Mouse (Mus musculus): Measurements from ENCODE around the gene Gigyf1. TPM values are rescaled to one million over a fixed set of nuclear protein-coding genes. Genes with fewer than 3 reads are reported as not detected.
A peak's percentile ranks its signal among the peaks of the same experiment; 100 is the strongest.

Gene Gigyf1
- total RNA-seq, 2 experiments from 2014 or later = 10.8 to 39.2 TPM

DNA sequence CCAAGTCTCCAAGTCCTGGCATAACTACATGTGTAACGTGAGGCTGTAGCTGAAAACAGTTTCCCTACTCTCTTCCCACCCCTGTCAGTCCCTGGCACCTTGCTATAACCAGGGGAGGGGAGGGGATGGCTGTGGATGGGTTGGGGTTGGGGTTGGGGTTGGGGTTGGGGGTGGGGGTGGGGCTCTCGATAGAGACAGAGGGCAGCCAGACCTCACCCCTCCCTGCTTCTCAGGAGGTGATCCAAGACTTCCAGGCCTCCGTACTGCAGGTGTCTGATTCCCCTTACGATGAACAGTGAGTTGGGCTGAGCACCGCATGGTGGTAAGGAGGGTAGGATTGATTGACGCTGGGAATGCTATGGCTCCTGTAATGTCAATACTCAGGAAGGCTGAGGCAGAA lies 47.4 kb downstream of the Gigyf1 start:
- ATAC-seq (replicated peaks; ENCODE audit: low FRiP score, low TSS enrichment, poor library complexity, severe bottlenecking) = no peak

DNA sequence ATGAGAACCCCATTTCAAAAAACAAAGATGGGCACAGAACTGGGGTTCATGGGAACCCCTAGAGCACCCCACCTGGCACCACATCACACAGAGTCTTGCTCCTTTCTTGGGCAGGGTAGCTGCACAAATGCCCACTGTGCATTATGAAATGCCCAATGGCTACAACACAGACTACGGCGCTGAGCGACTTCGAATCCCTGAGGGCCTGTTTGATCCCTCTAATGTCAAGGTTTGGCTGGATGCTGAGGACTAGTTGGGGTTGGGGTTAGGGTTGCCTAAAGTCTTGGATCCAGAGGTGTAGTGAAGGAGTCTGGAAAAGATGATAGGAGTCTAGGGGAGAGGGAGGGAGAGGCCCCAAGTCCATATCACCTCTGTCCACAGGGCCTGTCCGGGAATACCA lies 48.1 kb downstream of the Gigyf1 start:
- no peak for ATAC-seq (replicated peaks; ENCODE audit: low FRiP score, low TSS enrichment, poor library complexity, severe bottlenecking)

DNA sequence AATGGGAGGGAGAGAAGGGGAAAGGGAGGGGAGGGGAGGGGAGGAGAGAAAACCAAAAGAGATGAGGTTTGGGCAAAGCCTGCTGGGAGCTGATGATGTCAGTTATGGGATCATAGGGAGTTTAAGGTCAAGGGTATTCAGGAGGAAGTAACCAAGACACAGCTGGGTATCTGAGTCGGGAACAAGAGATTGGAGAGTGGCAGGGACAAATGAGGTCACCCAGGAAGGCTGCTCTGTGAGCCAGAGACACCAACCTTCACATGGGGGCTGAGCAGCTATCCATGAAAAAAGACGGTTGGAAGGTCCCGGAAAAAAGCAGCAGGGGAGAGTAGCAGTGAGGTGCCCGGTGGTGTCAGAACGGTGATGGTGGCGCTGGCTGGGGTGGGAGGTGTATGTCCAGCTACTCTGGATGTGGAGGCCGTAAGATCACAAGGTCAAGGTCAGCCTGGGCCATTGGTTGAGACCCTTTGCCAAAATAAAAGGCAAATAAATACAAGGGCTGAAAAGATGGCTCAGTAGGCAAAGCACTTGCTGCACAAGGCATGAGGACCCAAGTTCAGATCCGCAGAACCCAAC lies 50.0 kb downstream of the Gigyf1 start:
- ATAC-seq (replicated peaks; ENCODE audit: low FRiP score, low TSS enrichment, poor library complexity, severe bottlenecking) = no peak

DNA sequence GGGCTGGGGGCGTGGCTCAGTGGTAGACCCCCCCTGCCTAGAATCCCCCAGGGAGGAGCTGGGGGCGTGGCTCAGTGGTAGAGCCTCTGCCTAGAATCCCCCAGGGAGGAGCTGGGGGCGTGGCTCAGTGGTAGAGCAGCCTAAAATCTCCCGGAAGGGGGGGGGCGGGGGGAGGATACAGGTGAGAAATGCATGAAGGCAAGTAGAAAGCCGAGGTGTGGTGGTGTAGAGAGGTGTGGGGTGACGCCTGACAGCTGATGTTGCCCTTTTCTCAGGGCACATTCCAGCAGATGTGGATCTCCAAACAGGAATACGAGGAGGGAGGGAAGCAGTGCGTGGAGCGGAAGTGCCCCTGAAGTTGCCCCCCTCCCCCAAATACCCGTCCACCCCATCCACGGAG lies 50.7 kb downstream of the Gigyf1 start:
- no peak for ATAC-seq (replicated peaks; ENCODE audit: low FRiP score, low TSS enrichment, poor library complexity, severe bottlenecking)

DNA sequence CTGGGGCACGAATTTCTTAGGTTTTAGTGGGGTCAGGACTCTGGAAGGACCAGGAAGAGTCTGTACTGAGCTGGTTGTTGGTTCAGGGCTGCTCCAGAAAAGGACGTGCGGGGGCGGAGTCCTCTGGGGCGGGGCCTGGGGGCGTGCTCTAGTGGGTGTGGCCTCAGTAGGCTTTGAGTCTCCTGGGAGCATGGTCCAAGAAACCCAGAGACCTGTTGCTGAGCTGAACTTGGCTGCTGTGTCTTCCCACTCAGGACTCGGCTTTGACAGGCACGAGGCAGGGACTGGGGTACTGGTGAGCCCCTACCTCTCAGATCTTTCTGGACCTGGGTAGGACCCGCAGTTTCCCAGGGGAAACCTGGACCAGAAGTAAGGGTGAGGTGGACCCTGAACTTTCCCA lies 51.3 kb downstream of the Gigyf1 start, which contains the start of gene Tfr2:
Gene Tfr2 (plus strand): TSS at position 176 of the 400 bp plus-strand sequence.
- ATAC-seq (replicated peaks; ENCODE audit: low FRiP score, low TSS enrichment, poor library complexity, severe bottlenecking) = peak; percentile 76

DNA sequence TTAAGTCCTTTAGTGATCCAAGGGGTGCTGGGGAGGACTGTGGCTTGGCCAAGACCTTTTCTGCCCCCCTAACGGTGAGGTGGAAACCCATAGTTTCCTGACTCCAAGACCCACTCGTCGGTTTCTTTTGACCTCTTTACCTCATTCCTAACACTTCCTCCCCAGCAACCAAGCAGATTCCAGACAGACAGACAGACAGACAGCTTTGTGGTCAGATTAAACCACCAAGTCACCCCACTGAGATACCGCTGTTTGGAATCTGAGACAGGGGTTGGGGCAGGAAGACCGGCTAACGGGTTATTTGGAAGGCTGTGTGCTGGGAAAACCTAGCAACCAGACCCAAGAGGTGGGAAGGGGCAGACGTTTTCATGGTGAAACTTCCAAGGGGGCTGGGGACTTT lies 51.8 kb downstream of the Gigyf1 start:
- ATAC-seq (replicated peaks; ENCODE audit: low FRiP score, low TSS enrichment, poor library complexity, severe bottlenecking) = no peak

DNA sequence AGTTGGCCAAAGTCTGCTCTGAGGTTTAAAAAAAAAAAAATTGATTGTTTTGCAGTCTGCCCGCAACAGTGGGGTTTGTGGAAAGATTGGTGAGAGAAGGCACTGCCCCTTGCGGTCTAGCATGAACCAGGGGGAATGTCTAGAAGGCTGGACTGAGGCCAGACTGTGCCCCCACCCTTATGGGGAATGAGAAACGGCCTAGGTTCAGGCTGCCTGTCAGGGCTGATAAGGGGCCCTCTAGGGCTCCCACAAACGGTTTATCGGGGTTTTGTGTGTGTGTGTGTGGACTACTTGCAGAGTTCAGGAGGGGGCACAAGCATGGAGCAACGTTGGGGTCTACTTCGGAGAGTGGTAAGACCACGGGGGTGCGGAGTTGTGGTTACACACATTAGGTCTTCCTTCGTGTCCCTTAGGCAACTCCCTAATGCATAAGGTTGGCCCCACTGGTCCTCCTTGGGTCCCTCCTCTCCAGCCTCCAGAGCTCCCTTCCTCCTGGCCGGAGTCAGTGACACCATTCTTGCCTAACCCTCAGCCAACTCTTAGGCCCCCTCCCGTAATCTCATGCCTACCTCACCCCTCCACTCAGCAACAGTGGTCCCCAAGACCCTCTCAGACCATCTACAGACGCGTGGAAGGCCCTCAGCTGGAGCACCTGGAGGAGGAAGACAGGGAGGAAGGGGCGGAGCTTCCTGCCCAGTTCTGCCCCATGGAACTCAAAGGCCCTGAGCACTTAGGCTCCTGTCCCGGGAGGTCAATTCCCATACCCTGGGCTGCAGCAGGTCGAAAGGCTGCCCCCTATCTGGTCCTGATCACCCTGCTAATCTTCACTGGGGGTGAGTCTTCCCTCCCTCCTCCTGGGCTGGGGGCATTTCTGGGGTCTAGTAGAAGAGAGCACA lies 52.6 kb downstream of the Gigyf1 start:
- peak; percentile 80 for ATAC-seq (replicated peaks; ENCODE audit: low FRiP score, low TSS enrichment, poor library complexity, severe bottlenecking)

DNA sequence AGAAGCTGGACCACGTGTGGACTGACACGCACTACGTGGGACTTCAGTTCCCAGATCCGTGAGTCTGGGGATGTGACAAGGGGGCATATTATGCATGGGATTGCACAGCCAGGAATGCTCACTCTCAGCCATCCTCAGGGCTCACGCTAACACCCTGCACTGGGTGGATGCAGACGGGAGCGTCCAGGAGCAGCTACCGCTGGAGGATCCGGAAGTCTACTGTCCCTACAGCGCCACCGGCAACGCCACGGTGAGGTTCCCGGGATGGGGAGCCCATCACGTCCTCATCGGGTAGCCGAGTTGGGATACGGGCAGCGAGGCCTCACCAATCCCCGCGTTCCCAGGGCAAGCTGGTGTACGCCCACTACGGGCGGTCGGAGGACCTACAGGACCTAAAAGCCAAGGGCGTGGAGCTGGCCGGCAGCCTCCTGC lies 56.1 kb downstream of the Gigyf1 start:
- ATAC-seq (replicated peaks; ENCODE audit: low FRiP score, low TSS enrichment, poor library complexity, severe bottlenecking) = no peak

Other genes starting within 250 kb of the Gigyf1 start
- 20.4 and 22.8 TPM in 2 replicates for gene Ache, start 231.0 kb upstream of the Gigyf1 start, total RNA-seq (2014; fragmentation: Nextera tagmentation)
- gene Ache, start 231.0 kb upstream of the Gigyf1 start, total RNA-seq (2017) = 3.0 and 6.4 TPM in 2 replicates
- 9.0 and 11.4 TPM in 2 replicates for gene Ufsp1, start 223.9 kb upstream of the Gigyf1 start, total RNA-seq (2014; fragmentation: Nextera tagmentation)
- 5.2 and 6.0 TPM in 2 replicates for gene Ufsp1, start 223.9 kb upstream of the Gigyf1 start, total RNA-seq (2017)
- 308 and 381 TPM in 2 replicates for gene Srrt, start 210.9 kb upstream of the Gigyf1 start, total RNA-seq (2014; fragmentation: Nextera tagmentation)
- 409 and 443 TPM in 2 replicates for gene Srrt, start 210.9 kb upstream of the Gigyf1 start, total RNA-seq (2017)
- 21.8 and 27.9 TPM in 2 replicates for gene Trip6, start 204.1 kb upstream of the Gigyf1 start, total RNA-seq (2014; fragmentation: Nextera tagmentation)
- 19.6 and 29.9 TPM in 2 replicates for gene Trip6, start 204.1 kb upstream of the Gigyf1 start, total RNA-seq (2017)
- 2.2 and 3.0 TPM in 2 replicates for gene Slc12a9, start 185.0 kb upstream of the Gigyf1 start, total RNA-seq (2014; fragmentation: Nextera tagmentation)
- gene Slc12a9, start 185.0 kb upstream of the Gigyf1 start, total RNA-seq (2017) = 1.1 and 3.3 TPM in 2 replicates
- gene Ephb4, start 168.4 kb upstream of the Gigyf1 start, total RNA-seq (2014; fragmentation: Nextera tagmentation) = 1.4 TPM in 1 of 2 replicates, not detected in the other
- 0.08 TPM in 1 of 2 replicates, not detected in the other for gene Ephb4, start 168.4 kb upstream of the Gigyf1 start, total RNA-seq (2017)
- 0.02 and 0.92 TPM in 2 replicates for gene Zan, start 41.5 kb upstream of the Gigyf1 start, total RNA-seq (2014; fragmentation: Nextera tagmentation)
- gene Zan, start 41.5 kb upstream of the Gigyf1 start, total RNA-seq (2017) = 0.05 and 0.11 TPM in 2 replicates
- 51.2 and 51.5 TPM in 2 replicates for gene Pop7, start 16.0 kb upstream of the Gigyf1 start, total RNA-seq (2014; fragmentation: Nextera tagmentation)
- 26.6 and 34.2 TPM in 2 replicates for gene Pop7, start 16.0 kb upstream of the Gigyf1 start, total RNA-seq (2017)
- gene Epo, start 14.7 kb downstream of the Gigyf1 start, total RNA-seq (2014; fragmentation: Nextera tagmentation) = not detected in 2 replicates
- gene Epo, start 14.7 kb downstream of the Gigyf1 start, total RNA-seq (2017) = not detected in 2 replicates
- 367 and 396 TPM in 2 replicates for gene Gnb2, start 15.0 kb downstream of the Gigyf1 start, total RNA-seq (2014; fragmentation: Nextera tagmentation)
- 155 and 173 TPM in 2 replicates for gene Gnb2, start 15.0 kb downstream of the Gigyf1 start, total RNA-seq (2017)
- gene Actl6b, start 35.0 kb downstream of the Gigyf1 start, total RNA-seq (2014; fragmentation: Nextera tagmentation) = not detected in 2 replicates
- gene Actl6b, start 35.0 kb downstream of the Gigyf1 start, total RNA-seq (2017) = not detected in 2 replicates
- 166 and 215 TPM in 2 replicates for gene Tfr2, start 51.3 kb downstream of the Gigyf1 start, total RNA-seq (2014; fragmentation: Nextera tagmentation)
- gene Tfr2, start 51.3 kb downstream of the Gigyf1 start, total RNA-seq (2017) = 94.7 and 144 TPM in 2 replicates
- gene Mospd3, start 82.5 kb downstream of the Gigyf1 start, total RNA-seq (2014; fragmentation: Nextera tagmentation) = 258 and 312 TPM in 2 replicates
- gene Mospd3, start 82.5 kb downstream of the Gigyf1 start, total RNA-seq (2017) = 15.8 and 18.8 TPM in 2 replicates
- 3.5 TPM in 1 of 2 replicates, not detected in the other for gene Pcolce, start 95.2 kb downstream of the Gigyf1 start, total RNA-seq (2014; fragmentation: Nextera tagmentation)
- gene Pcolce, start 95.2 kb downstream of the Gigyf1 start, total RNA-seq (2017) = 0.34 TPM in 1 of 2 replicates, not detected in the other
- not detected in 2 replicates for gene Fbxo24, start 110.5 kb downstream of the Gigyf1 start, total RNA-seq (2014; fragmentation: Nextera tagmentation)
- not detected in 2 replicates for gene Fbxo24, start 110.5 kb downstream of the Gigyf1 start, total RNA-seq (2017)
- gene Lrch4, start 110.6 kb downstream of the Gigyf1 start, total RNA-seq (2014; fragmentation: Nextera tagmentation) = 56.4 and 79.5 TPM in 2 replicates
- gene Lrch4, start 110.6 kb downstream of the Gigyf1 start, total RNA-seq (2017) = 13.9 and 14.7 TPM in 2 replicates
- 19.5 and 22.4 TPM in 2 replicates for gene Gm20605, start 110.6 kb downstream of the Gigyf1 start, total RNA-seq (2014; fragmentation: Nextera tagmentation)
- 2.8 and 3.1 TPM in 2 replicates for gene Gm20605, start 110.6 kb downstream of the Gigyf1 start, total RNA-seq (2017)
- 45.8 and 69.9 TPM in 2 replicates for gene Sap25, start 122.8 kb downstream of the Gigyf1 start, total RNA-seq (2014; fragmentation: Nextera tagmentation)
- 10.0 and 12.9 TPM in 2 replicates for gene Sap25, start 122.8 kb downstream of the Gigyf1 start, total RNA-seq (2017)
- gene Irs3, start 127.2 kb downstream of the Gigyf1 start, total RNA-seq (2014; fragmentation: Nextera tagmentation) = not detected in 2 replicates
- gene Irs3, start 127.2 kb downstream of the Gigyf1 start, total RNA-seq (2017) = 0.80 TPM in 1 of 2 replicates, not detected in the other
- 22.7 and 37.5 TPM in 2 replicates for gene Agfg2, start 166.2 kb downstream of the Gigyf1 start, total RNA-seq (2014; fragmentation: Nextera tagmentation)
- 17.0 TPM in 2 replicates for gene Agfg2, start 166.2 kb downstream of the Gigyf1 start, total RNA-seq (2017)
- gene Nyap1, start 223.1 kb downstream of the Gigyf1 start, total RNA-seq (2014; fragmentation: Nextera tagmentation) = 0.57 TPM in 1 of 2 replicates, not detected in the other
- gene Nyap1, start 223.1 kb downstream of the Gigyf1 start, total RNA-seq (2017) = not detected in 2 replicates
- gene Tsc22d4, start 227.2 kb downstream of the Gigyf1 start, total RNA-seq (2014; fragmentation: Nextera tagmentation) = 45.4 and 55.2 TPM in 2 replicates
- 43.0 and 66.3 TPM in 2 replicates for gene Tsc22d4, start 227.2 kb downstream of the Gigyf1 start, total RNA-seq (2017)